ENCODE assay signal across 28 mouse cellular contexts in genomic region chr9:64110502-64110901, GRCm38 (mm10). TPM values are rescaled to one million over a fixed set of nuclear protein-coding genes. Genes with fewer than 3 reads are reported as not detected.
DNase-seq lines count a peak whose midpoint lies in the region; ATAC-seq and TF ChIP-seq lines count a peak whose summit lies in the region.
"Had no signal": no experiment of that assay in that cellular context is flagged by ENCODE, and none has a peak within 500 bp of the region (broad histone marks: within the 10 kb centered on the region; RNA-seq: fewer than 3 reads in every experiment).

No protein-coding gene starts in this region.

- H3K27me3 ChIP-seq in lung, embryonic 14.5 days (ENCODE audit: insufficient read depth, low read length) = no peaks in the 10 kb centered on the region
- no peaks in the 10 kb centered on the region for H3K27me3 ChIP-seq in lung, postnatal 0 days (replicated peaks; ENCODE audit: insufficient read depth, low read length)
- H3K27me3 ChIP-seq: CH12.LX; embryonic facial prominence, embryonic 13.5 days; embryonic facial prominence, embryonic 15.5 days; forebrain, embryonic 12.5 days; Patski had no signal

- TF ChIP-seq CTCF in lung, embryonic 14.5 days (IDR thresholded peaks at IDR 0.05; ENCODE audit: low read depth) = no peak
- no peak for TF ChIP-seq CTCF in lung, postnatal 0 days (IDR thresholded peaks at IDR 0.05)

- no peaks in the 10 kb centered on the region; the same call in 1 of the 2 replicates for H3K4me1 ChIP-seq in lung, embryonic 14.5 days (ENCODE audit: insufficient read depth)
- H3K4me1 ChIP-seq in lung, postnatal 0 days (ENCODE audit: insufficient read depth, low read depth, low read length) = no peaks in the 10 kb centered on the region
- H3K4me1 ChIP-seq: embryonic facial prominence, embryonic 15.5 days; forebrain, embryonic 12.5 days had no signal

- no peak overlapping the region for H3K9ac ChIP-seq in lung, embryonic 14.5 days
- H3K9ac ChIP-seq in lung, postnatal 0 days (replicated peaks; ENCODE audit: low read depth) = no peak overlapping the region
- H3K9ac ChIP-seq: embryonic facial prominence, embryonic 13.5 days; embryonic facial prominence, embryonic 15.5 days; forebrain, embryonic 12.5 days had no signal

- H3K36me3 ChIP-seq in lung, embryonic 14.5 days (ENCODE audit: insufficient read depth) = no peaks in the 10 kb centered on the region
- no peaks in the 10 kb centered on the region for H3K36me3 ChIP-seq in lung, postnatal 0 days (ENCODE audit: insufficient read depth, low read length)
- H3K36me3 ChIP-seq: embryonic facial prominence, embryonic 13.5 days; embryonic facial prominence, embryonic 15.5 days; forebrain, embryonic 10.5 days; forebrain, embryonic 12.5 days; G1E had no signal

- H3K4me2 ChIP-seq in lung, embryonic 14.5 days = no peak overlapping the region
- no peak overlapping the region for H3K4me2 ChIP-seq in lung, postnatal 0 days (replicated peaks; ENCODE audit: low read depth, low read length)
- H3K4me2 ChIP-seq: embryonic facial prominence, embryonic 13.5 days; embryonic facial prominence, embryonic 15.5 days; forebrain, embryonic 12.5 days had no signal

- WGBS in lung, embryonic 14.5 days = 90% methylated on average over 16 of the region's 16 CpGs
- WGBS in lung, postnatal 0 days = 76% methylated on average over 16 of the region's 16 CpGs

- peak; percentile 77 for TF ChIP-seq EP300 in lung, postnatal 0 days (IDR thresholded peaks at IDR 0.05)

- no peak for ATAC-seq in lung, embryonic 14.5 days (ENCODE audit: insufficient read depth)
- ATAC-seq in lung, postnatal 0 days = peak; percentile 81
- ATAC-seq in cerebellum, adult (ENCODE audit: insufficient number of reproducible peaks, low FRiP score, low TSS enrichment) = no peak
- ATAC-seq: activated CD4-positive, CD25-positive, alpha-beta regulatory T cell, adult 4 months; CD4-positive, CD25-positive, alpha-beta regulatory T cell, adult 4 months; forebrain, embryonic 14.5 days; forebrain, embryonic 16.5 days; Patski had no signal

- DNase-seq in lung, embryonic 14.5 days = peak; percentile 78
- DNase-seq in lung, postnatal 10 days = no peak
- DNase-seq in lung, postnatal 0 days (ENCODE audit: low spot score) = peak; percentile 81
- no peak for DNase-seq in lung, postnatal 25 days (ENCODE audit: low spot score)
- DNase-seq: adrenal gland, adult 8-10 months; adrenal gland, postnatal 25 days; B cell, adult 2 months; cerebellum, adult 11 months; cerebellum, adult 18-20 months; cerebellum, adult 8-10 months; cerebellum, adult 9-11 months; cerebellum, postnatal 14 days; cerebellum, postnatal 36 days; embryo, embryonic 11 days had no signal

- no peaks in the 10 kb centered on the region for H3K9me3 ChIP-seq in lung, embryonic 14.5 days (ENCODE audit: low read depth, low read length)
- no peaks in the 10 kb centered on the region for H3K9me3 ChIP-seq in lung, postnatal 0 days (ENCODE audit: low read length)
- H3K9me3 ChIP-seq: embryonic facial prominence, embryonic 13.5 days; embryonic facial prominence, embryonic 15.5 days; forebrain, embryonic 10.5 days; forebrain, embryonic 12.5 days; G1E had no signal

- no peak overlapping the region for H3K4me3 ChIP-seq in lung, embryonic 14.5 days (ENCODE audit: low read depth, low read length)
- H3K4me3 ChIP-seq in lung, postnatal 0 days (ENCODE audit: low read depth, low read length) = no peak overlapping the region
- H3K4me3 ChIP-seq: embryonic facial prominence, embryonic 13.5 days; embryonic facial prominence, embryonic 15.5 days; erythroblast, embryonic 14.5 days; forebrain, embryonic 10.5 days; forebrain, embryonic 12.5 days had no signal

- H3K27ac ChIP-seq in lung, embryonic 14.5 days (ENCODE audit: low read depth) = no peak overlapping the region
- no peak overlapping the region; the same call in 1 of the 2 replicates for H3K27ac ChIP-seq in lung, postnatal 0 days (ENCODE audit: low read length)
- H3K27ac ChIP-seq: embryonic facial prominence, embryonic 13.5 days; embryonic facial prominence, embryonic 15.5 days; forebrain, embryonic 10.5 days; forebrain, embryonic 12.5 days had no signal

RNA-seq across cellular contexts. Expression of gene Lctl, which starts 6.4 kb away (rescaled TPM):
- polyA plus RNA-seq in lung, embryonic 14.5 days (2014; fragmentation: Nextera tagmentation; extraction: Ambion mirVana) = 0.13 TPM in 1 of 2 replicates, not detected in the other
- polyA plus RNA-seq in lung, postnatal 0 days (2015; fragmentation: Nextera tagmentation; extraction: Ambion mirVana) = not detected in 2 replicates
- polyA plus RNA-seq: activated CD4-positive, CD25-positive, alpha-beta regulatory T cell, adult 4 months; CD4-positive, CD25-positive, alpha-beta regulatory T cell, adult 4 months; embryonic facial prominence, embryonic 11.5 days; embryonic facial prominence, embryonic 13.5 days; erythroblast, embryonic 14.5 days; forebrain, embryonic 10.5 days; forebrain, embryonic 14.5 days; forebrain, embryonic 16.5 days; G1E had no signal

Comparison
In these comparisons a context has a peak if more than half of its experiments do, and no peak if none do; other contexts are left out.
1. DNase-seq: peak in lung, embryonic 14.5 days (single experiment) and lung, postnatal 0 days (single experiment); none in lung, postnatal 10 days (single experiment) and lung, postnatal 25 days (single experiment).